Mouse (Mus musculus): ENCODE measurements around the gene Gm49403. TPM values are rescaled to one million over a fixed set of nuclear protein-coding genes. Genes with fewer than 3 reads are reported as not detected.

Gm49403 gene
- total RNA-seq, 4 experiments from 2014 or later = not detected

DNA sequence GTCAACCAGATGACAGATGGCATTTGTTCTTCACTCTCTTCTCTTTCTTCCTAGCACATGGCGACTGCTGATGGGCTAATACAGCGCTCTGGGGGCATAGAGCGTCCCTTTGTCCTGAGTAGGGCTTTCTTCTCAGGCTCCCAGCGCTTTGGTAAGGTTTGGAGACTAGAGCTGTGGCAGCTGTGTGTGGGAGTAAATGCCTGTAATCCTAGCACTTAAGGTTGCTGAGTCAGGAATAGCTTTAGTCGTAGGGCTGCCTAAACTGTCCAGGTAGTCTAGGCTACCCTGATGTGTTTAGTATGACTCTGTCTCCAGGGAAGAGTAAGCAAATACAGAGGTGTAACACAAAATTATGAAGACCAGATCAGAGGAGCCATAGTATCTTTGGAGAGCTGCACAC lies 28.1 kb downstream of the Gm49403 start:
- DNase-seq (ENCODE audit: low spot score) = no peak

DNA sequence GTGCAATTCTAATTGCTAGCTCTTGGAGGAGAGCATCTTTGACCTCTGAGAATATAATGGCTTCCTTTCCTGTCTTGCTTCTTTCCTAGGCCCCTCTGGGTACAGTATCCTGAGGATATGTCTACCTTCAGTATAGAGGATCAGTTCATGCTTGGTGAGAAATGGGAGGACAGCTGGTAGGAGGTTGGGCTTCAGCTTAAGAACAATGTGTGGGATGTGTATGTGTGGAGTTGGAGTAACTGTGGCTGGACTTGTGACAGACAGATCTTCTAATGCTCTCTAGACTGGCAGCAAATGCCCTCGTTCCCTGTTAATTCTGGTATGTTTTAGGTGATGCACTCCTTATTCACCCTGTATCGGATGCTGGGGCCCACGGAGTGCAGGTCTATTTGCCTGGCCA lies 30.5 kb downstream of the Gm49403 start:
- DNase-seq (ENCODE audit: low spot score) = no peak

- DNase-seq (ENCODE audit: low spot score) = no peak
These were observed 35.3 kb downstream of the Gm49403 start for GRCm38 (mm10) chr19:8919000-8919399.

- no peak for DNase-seq (ENCODE audit: low spot score)
These were observed 35.9 kb downstream of the Gm49403 start for GRCm38 (mm10) chr19:8919684-8920072.

- DNase-seq (ENCODE audit: low spot score) = peak; percentile 98
These were observed 36.5 kb downstream of the Gm49403 start, which contains the start of gene B3gat3 for GRCm38 (mm10) chr19:8920073-8920736. Gene B3gat3, plus strand, starts transcription at chr19:8920374.

DNA sequence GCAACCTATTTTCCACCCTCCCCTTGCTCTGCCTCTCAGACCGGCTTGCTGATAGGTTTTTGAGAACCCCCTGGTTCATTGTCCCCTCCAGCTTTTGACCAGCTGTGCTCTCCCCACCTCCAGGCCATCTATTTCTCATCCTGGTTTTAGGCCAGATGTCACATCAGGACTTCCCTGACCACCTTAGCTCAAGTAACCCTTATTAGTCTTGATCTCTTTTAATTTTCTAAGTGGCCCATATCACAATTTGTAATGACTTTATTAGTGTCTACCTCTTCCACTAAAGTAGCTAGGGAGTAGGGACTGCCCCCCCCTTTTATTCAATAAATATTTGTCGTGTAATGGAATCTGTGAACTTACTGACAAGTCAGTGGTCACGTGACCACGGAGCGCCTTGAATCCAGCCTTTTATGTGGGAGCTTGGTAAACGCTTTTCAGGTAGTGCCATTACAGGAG lies 37.1 kb downstream of the Gm49403 start:
- no peak for DNase-seq (ENCODE audit: low spot score)

GRCm38 (mm10) chr19:8921741-8922140 lies 38.0 kb downstream of the Gm49403 start:
- DNase-seq (ENCODE audit: low spot score) = no peak

DNA sequence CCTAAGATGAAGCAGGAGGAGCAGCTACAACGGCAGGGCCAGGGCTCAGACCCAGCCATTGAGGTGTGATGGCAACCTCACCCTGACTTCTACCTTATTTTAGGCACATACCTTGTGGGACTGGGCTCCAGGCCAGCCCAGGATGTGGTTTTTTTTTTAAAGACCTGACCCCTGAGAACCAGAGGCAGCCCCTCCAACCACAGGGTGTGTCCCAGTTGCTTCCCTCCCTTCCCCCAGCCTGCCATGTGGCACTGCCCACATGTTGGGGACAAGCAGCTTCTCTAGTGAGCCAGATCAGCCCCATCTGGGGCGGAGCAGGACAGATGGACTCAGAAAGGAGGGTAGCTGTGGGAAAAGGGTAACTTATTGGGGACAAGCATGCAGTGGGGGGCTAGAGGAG lies 43.0 kb downstream of the Gm49403 start:
- no peak for DNase-seq (ENCODE audit: low spot score)

- DNase-seq (ENCODE audit: low spot score) = no peak
These were observed 44.3 kb downstream of the Gm49403 start for GRCm38 (mm10) chr19:8927891-8928525.

GRCm38 (mm10) chr19:8928689-8929223 lies 45.0 kb downstream of the Gm49403 start:
- DNase-seq (ENCODE audit: low spot score) = no peak

- DNase-seq (ENCODE audit: low spot score) = peak; percentile 95
These were observed 45.7 kb downstream of the Gm49403 start, which contains the start of the genes Rom1 and Eml3 for GRCm38 (mm10) chr19:8929224-8930088. Gene Rom1, minus strand, starts transcription at chr19:8929356. Gene Eml3, plus strand, starts transcription at chr19:8929552.

GRCm38 (mm10) chr19:8930117-8930516 lies 46.4 kb downstream of the Gm49403 start:
- DNase-seq (ENCODE audit: low spot score) = no peak

DNA sequence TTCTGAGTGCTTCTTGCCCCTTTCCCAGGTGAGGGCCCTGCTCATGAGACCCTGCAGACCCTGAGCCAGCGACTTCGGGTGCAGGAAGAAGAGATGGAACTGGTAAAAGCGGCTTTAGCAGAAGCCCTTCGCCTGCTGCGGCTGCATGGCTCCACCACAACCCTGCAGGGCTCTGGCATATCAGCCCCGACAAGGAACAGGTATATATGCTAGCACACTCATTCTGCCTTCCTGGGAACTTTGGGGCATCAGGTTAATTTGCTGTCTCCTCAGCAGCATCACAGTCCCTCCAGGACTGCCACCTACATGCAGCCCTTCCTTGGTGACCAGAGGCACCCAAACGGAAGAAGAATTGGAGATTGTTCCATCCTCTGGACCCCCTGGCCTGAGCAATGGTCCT lies 47.0 kb downstream of the Gm49403 start:
- DNase-seq (ENCODE audit: low spot score) = no peak

DNA sequence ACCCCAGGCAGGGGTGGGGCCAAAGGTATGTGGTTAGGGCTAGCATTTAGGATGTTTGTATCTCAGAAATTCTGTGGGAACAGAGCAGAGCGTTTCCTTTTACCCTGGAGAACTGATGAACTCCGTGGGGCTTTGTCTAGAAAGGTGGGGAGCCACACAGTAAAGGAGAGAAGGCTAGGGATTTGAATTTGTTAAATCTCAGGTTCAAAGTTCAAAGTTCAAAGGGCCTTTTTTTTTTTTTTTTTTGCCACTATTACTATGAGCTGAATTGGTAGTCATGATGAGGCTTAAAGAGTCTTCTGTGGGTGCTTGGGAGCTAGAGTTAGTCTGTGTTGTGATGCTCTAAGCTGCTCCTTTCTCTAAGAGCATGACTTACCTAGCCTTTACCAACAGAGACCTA lies 53.0 kb downstream of the Gm49403 start:
- DNase-seq (ENCODE audit: low spot score) = no peak

Small RNAs within 50 kb of the gene (microRNA-seq; reads per million reads assigned to microRNA genes)
- gene Mir5136 = not detected

Other genes starting within 250 kb of the Gm49403 start
- gene Chrm1, start 220.1 kb upstream of the Gm49403 start, total RNA-seq (2022) = under 1 TPM in 2 of 4 experiments, not detected in 2; 0.09 TPM
- gene Slc3a2, start 160.6 kb upstream of the Gm49403 start, total RNA-seq (2022) = 10 to 100 TPM; 39.5 to 43.6 (median 41.9) TPM
- gene Wdr74, start 148.1 kb upstream of the Gm49403 start, total RNA-seq (2022) = 10 to 100 TPM; 16.1 to 19.6 (median 17.5) TPM
- gene 1700092M07Rik, start 143.2 kb upstream of the Gm49403 start, total RNA-seq (2022) = not detected
- 10 to 100 TPM; 20.9 to 27.3 (median 25.4) TPM for gene Stx5a, start 142.5 kb upstream of the Gm49403 start, total RNA-seq (2022)
- gene Nxf1, start 126.9 kb upstream of the Gm49403 start, total RNA-seq (2022) = 10 to 100 TPM; 30.3 to 42.0 (median 33.7) TPM
- gene Tmem223, start 112.9 kb upstream of the Gm49403 start, total RNA-seq (2022) = 100 to 1,000 TPM; 111 to 137 (median 125) TPM
- 10 to 100 TPM; 18.2 to 21.5 (median 19.5) TPM for gene Tmem179b, start 109.5 kb upstream of the Gm49403 start, total RNA-seq (2022)
- gene Taf6l, start 97.5 kb upstream of the Gm49403 start, total RNA-seq (2022) = 1 to 10 TPM; 5.4 to 9.0 (median 7.7) TPM
- 10 to 100 TPM; 52.1 to 60.7 (median 55.4) TPM for gene Polr2g, start 85.4 kb upstream of the Gm49403 start, total RNA-seq (2022)
- gene Zbtb3, start 81.4 kb upstream of the Gm49403 start, total RNA-seq (2022) = 1 to 10 TPM; 1.2 to 2.5 (median 1.5) TPM
- gene Ttc9c, start 64.6 kb upstream of the Gm49403 start, total RNA-seq (2022) = 10 to 100 TPM; 13.7 to 16.4 (median 14.9) TPM
- gene Hnrnpul2, start 63.9 kb upstream of the Gm49403 start, total RNA-seq (2022) = 10 to 100 TPM; 46.0 to 48.9 (median 46.9) TPM
- under 1 TPM in 1 of 4 experiments, not detected in 3; 0.53 TPM for gene AC129217.1, start 54.2 kb upstream of the Gm49403 start, total RNA-seq (2022)
- gene Bscl2, start 46.5 kb upstream of the Gm49403 start, total RNA-seq (2022) = 10 to 100 TPM; 21.2 to 28.1 (median 24.2) TPM
- under 1 TPM in 1 of 4 experiments, not detected in 3; 0.22 TPM for gene Gng3, start 44.7 kb upstream of the Gm49403 start, total RNA-seq (2022)
- gene Lrrn4cl, start 33.2 kb upstream of the Gm49403 start, total RNA-seq (2022) = 1 to 10 TPM; 3.4 to 4.7 (median 3.9) TPM
- 100 to 1,000 TPM; 122 to 127 (median 125) TPM for gene Ubxn1, start 12.4 kb upstream of the Gm49403 start, total RNA-seq (2022)
- 10 to 100 TPM; 47.8 to 65.1 (median 52.0) TPM for gene Uqcc3, start 3.0 kb upstream of the Gm49403 start, total RNA-seq (2022)
- 1 to 10 TPM; 1.8 to 6.1 (median 4.4) TPM for gene Lbhd1, start 198 bp upstream of the Gm49403 start, total RNA-seq (2022)
- 10 to 100 TPM; 11.8 to 29.9 (median 21.1) TPM for gene 1810009A15Rik, start 4.9 kb downstream of the Gm49403 start, total RNA-seq (2022)
- gene Gm49416, start 5.0 kb downstream of the Gm49403 start, total RNA-seq (2022) = 1 to 10 TPM; 3.6 to 5.3 (median 4.6) TPM
- gene Ints5, start 9.1 kb downstream of the Gm49403 start, total RNA-seq (2022) = 10 to 100 TPM; 11.0 to 12.0 (median 11.2) TPM
- 10 to 100 TPM; 45.5 to 49.6 (median 47.2) TPM for gene Ganab, start 14.1 kb downstream of the Gm49403 start, total RNA-seq (2022)
- gene B3gat3, start 36.4 kb downstream of the Gm49403 start, total RNA-seq (2022) = 10 to 100 TPM; 39.3 to 41.5 (median 40.6) TPM
- 10 to 100 TPM; 22.0 to 37.5 (median 28.1) TPM for gene Rom1, start 45.4 kb downstream of the Gm49403 start, total RNA-seq (2022)
- 1 to 10 TPM; 7.2 to 9.1 (median 7.5) TPM for gene Eml3, start 45.6 kb downstream of the Gm49403 start, total RNA-seq (2022)
- 10 to 100 TPM; 28.2 to 33.7 (median 30.4) TPM for gene Mta2, start 57.9 kb downstream of the Gm49403 start, total RNA-seq (2022)
- 10 to 100 TPM in 1 of 4 experiments, 1 to 10 TPM in 3; 8.1 to 10.3 (median 8.6) TPM for gene Tut1, start 69.9 kb downstream of the Gm49403 start, total RNA-seq (2022)
- 100 to 1,000 TPM; 209 to 232 (median 227) TPM for gene Eef1g, start 83.1 kb downstream of the Gm49403 start, total RNA-seq (2022)
- gene Ahnak, start 105.4 kb downstream of the Gm49403 start, total RNA-seq (2022) = 100 to 1,000 TPM; 332 to 446 (median 375) TPM
- gene Scgb1a1, start 204.0 kb downstream of the Gm49403 start, total RNA-seq (2022) = 10 to 100 TPM in 1 of 4 experiments, not detected in 3; 44.8 TPM